8 mouse cellular contexts compared by ENCODE assay signal in genomic region chr11:116463833-116464232, GRCm38 (mm10). TPM values are rescaled to one million over a fixed set of nuclear protein-coding genes. Genes with fewer than 3 reads are reported as not detected.
A peak's percentile ranks its signal among the peaks of the same experiment; 100 is the strongest.
DNase-seq lines count a peak whose midpoint lies in the region; ATAC-seq and TF ChIP-seq lines count a peak whose summit lies in the region.

No protein-coding gene starts in this region.

- no peak overlapping the region for H3K4me3 ChIP-seq in forebrain, embryonic 10.5 days
- H3K4me3 ChIP-seq in forebrain, embryonic 15.5 days, result no peak overlapping the region
- H3K4me3 ChIP-seq in kidney, adult 2 months (ENCODE audit: insufficient read depth, low read depth, low read length), result no peak overlapping the region
- H3K4me3 ChIP-seq in limb, embryonic 11.5 days (ENCODE audit: low read depth, low read length), result no peak overlapping the region

- no peak overlapping the region for H3K9ac ChIP-seq in forebrain, embryonic 15.5 days (replicated peaks)
- no peak overlapping the region for H3K9ac ChIP-seq in limb, embryonic 11.5 days (ENCODE audit: low read length)

- TF ChIP-seq CTCF in kidney, adult 2 months (conservative IDR thresholded peaks at IDR 0.05; ENCODE audit: insufficient read depth, insufficient read length, low read depth, low read length), result peak; percentile 88

- H3K4me1 ChIP-seq in forebrain, embryonic 10.5 days, result peaks cover 11% of the 10 kb centered on the region
- H3K4me1 ChIP-seq in forebrain, embryonic 15.5 days, result 0 out of 2 replicates have a peak, but pooled peaks cover 2% of the 10 kb centered on the region
- peaks cover 3% of the 10 kb centered on the region; the same call in 1 of the 2 replicates for H3K4me1 ChIP-seq in kidney, adult 2 months (ENCODE audit: control insufficient read depth, insufficient read depth, low read length)
- H3K4me1 ChIP-seq in limb, embryonic 11.5 days (ENCODE audit: control insufficient read depth, insufficient read depth, low read length), result 0 out of 2 replicates have a peak, but pooled peaks cover 4% of the 10 kb centered on the region

- no peak overlapping the region for H3K4me2 ChIP-seq in forebrain, embryonic 15.5 days (replicated peaks)
- H3K4me2 ChIP-seq in limb, embryonic 11.5 days (ENCODE audit: low read depth, severe bottlenecking), result no peak overlapping the region

- DNase-seq in forebrain, embryonic 10.5 days (ENCODE audit: extremely low spot score, low spot score), result peak; percentile 85
- DNase-seq in gastrocnemius, postnatal 25 days, result peak; percentile 80
- DNase-seq in kidney, adult 2 months, result peak; percentile 86
- peak; percentile 94 for DNase-seq in limb, embryonic 11.5 days (ENCODE audit: low spot score)
- peak; percentile 88 for DNase-seq in splenic B cell, adult 2 months (ENCODE audit: low read depth, low spot score)

- no peaks in the 10 kb centered on the region for H3K9me3 ChIP-seq in forebrain, embryonic 10.5 days
- H3K9me3 ChIP-seq in forebrain, embryonic 15.5 days, result no peaks in the 10 kb centered on the region
- no peaks in the 10 kb centered on the region for H3K9me3 ChIP-seq in limb, embryonic 11.5 days (ENCODE audit: control insufficient read depth, low read length)

- 12% methylated on average over 2 of the region's 2 CpGs for WGBS in forebrain, embryonic 10.5 days
- WGBS in forebrain, embryonic 15.5 days, result 14% methylated on average over 2 of the region's 2 CpGs
- whole genome bisulfite sequencing in kidney, adult 2 months, result 2% methylated on average over 2 of the region's 2 CpGs
- WGBS in limb, embryonic 11.5 days, result 7% methylated on average over 2 of the region's 2 CpGs

- TF ChIP-seq POLR2A in kidney, adult 2 months (IDR thresholded peaks at IDR 0.05; ENCODE audit: low read depth, low read length), result no peak

- H3K36me3 ChIP-seq in forebrain, embryonic 10.5 days (replicated peaks), result no peaks in the 10 kb centered on the region
- no peaks in the 10 kb centered on the region for H3K36me3 ChIP-seq in forebrain, embryonic 15.5 days
- no peaks in the 10 kb centered on the region for H3K36me3 ChIP-seq in kidney, adult 2 months (ENCODE audit: control insufficient read depth, insufficient read depth, low read length)
- no peaks in the 10 kb centered on the region for H3K36me3 ChIP-seq in limb, embryonic 11.5 days (ENCODE audit: control insufficient read depth, insufficient read depth, low read length)
- H3K36me3 ChIP-seq in splenic B cell, adult 2 months (ENCODE audit: control insufficient read depth, insufficient read depth, low read length, poor library complexity, severe bottlenecking), result no peaks in the 10 kb centered on the region

- ATAC-seq in forebrain, embryonic 15.5 days (replicated peaks), result no peak; the same call in 1 of the 2 replicates
- ATAC-seq in common myeloid progenitor, adult 5-6 weeks (replicated peaks; ENCODE audit: low read depth, poor library complexity, severe bottlenecking), result peak; percentile 96
- ATAC-seq in limb, embryonic 11.5 days (ENCODE audit: insufficient number of reproducible peaks, low FRiP score, low TSS enrichment, low read depth), result no peak
- peak; percentile 94 for ATAC-seq in monocyte, adult 5-6 weeks (replicated peaks; ENCODE audit: insufficient number of reproducible peaks, low FRiP score, low TSS enrichment, poor library complexity, severe bottlenecking)

- H3K27ac ChIP-seq in forebrain, embryonic 10.5 days, result peak overlapping the region; percentile 60
- no peak overlapping the region for H3K27ac ChIP-seq in forebrain, embryonic 15.5 days (replicated peaks)
- no peak overlapping the region for H3K27ac ChIP-seq in kidney, adult 2 months (ENCODE audit: insufficient read depth, low read depth, low read length)
- no peak overlapping the region for H3K27ac ChIP-seq in limb, embryonic 11.5 days (replicated peaks; ENCODE audit: low read depth, low read length)

- H3K27me3 ChIP-seq in forebrain, embryonic 10.5 days (ENCODE audit: poor library complexity, severe bottlenecking), result no peaks in the 10 kb centered on the region
- no peaks in the 10 kb centered on the region for H3K27me3 ChIP-seq in forebrain, embryonic 15.5 days
- H3K27me3 ChIP-seq in kidney, adult 2 months (replicated peaks; ENCODE audit: control insufficient read depth, insufficient read depth, low read length), result no peaks in the 10 kb centered on the region
- H3K27me3 ChIP-seq in limb, embryonic 11.5 days (ENCODE audit: control insufficient read depth, insufficient read depth, low read length), result no peaks in the 10 kb centered on the region
- H3K27me3 ChIP-seq in splenic B cell, adult 2 months (ENCODE audit: control insufficient read depth, insufficient read depth, low read length, poor library complexity, severe bottlenecking), result no peaks in the 10 kb centered on the region

RNA-seq across cellular contexts. Expression of gene Qrich2, which starts 2.2 kb away (rescaled TPM):
- polyA plus RNA-seq in forebrain, embryonic 10.5 days (2016; fragmentation: Nextera tagmentation; extraction: Ambion mirVana), result 0.16 and 0.24 TPM in 2 replicates
- not detected in 2 replicates for polyA plus RNA-seq in forebrain, embryonic 15.5 days (2015; fragmentation: Nextera tagmentation; extraction: Ambion mirVana)
- total RNA-seq in common myeloid progenitor, adult 5-6 weeks (2017), result not detected in 2 replicates
- total RNA-seq in gastrocnemius, postnatal 25 days (2021), result not detected
- polyA plus RNA-seq in kidney, adult 2 months (2012; rRNA removed), result 0.08 and 0.24 TPM in 2 replicates
- 0.20 and 0.37 TPM in 2 replicates for polyA plus RNA-seq in limb, embryonic 11.5 days (2014; fragmentation: Nextera tagmentation; extraction: Ambion mirVana)
- 0.85 to 0.95 TPM in 2 of 3 replicates, not detected in the other for total RNA-seq in monocyte, adult 5-6 weeks (2017)

RNA-seq across cellular contexts. Expression of gene Ubald2, which starts 29.9 kb away (rescaled TPM):
- polyA plus RNA-seq in forebrain, embryonic 10.5 days (2016; fragmentation: Nextera tagmentation; extraction: Ambion mirVana), result 31.6 and 33.1 TPM in 2 replicates
- polyA plus RNA-seq in forebrain, embryonic 15.5 days (2015; fragmentation: Nextera tagmentation; extraction: Ambion mirVana), result 58.8 and 59.5 TPM in 2 replicates
- total RNA-seq in common myeloid progenitor, adult 5-6 weeks (2017), result 60.7 and 82.5 TPM in 2 replicates
- 10 to 100 TPM; 35.9 to 40.4 TPM for total RNA-seq in gastrocnemius, postnatal 25 days (2021)
- polyA plus RNA-seq in kidney, adult 2 months (2012; rRNA removed), result 195 and 211 TPM in 2 replicates
- polyA plus RNA-seq in limb, embryonic 11.5 days (2014; fragmentation: Nextera tagmentation; extraction: Ambion mirVana), result 82.3 and 85.4 TPM in 2 replicates
- total RNA-seq in monocyte, adult 5-6 weeks (2017), result 55.7 to 125 TPM (median 100.0 TPM) in 3 replicates

RNA-seq across cellular contexts. Expression of gene Prpsap1, which starts 30.2 kb away (rescaled TPM):
- 200 and 209 TPM in 2 replicates for polyA plus RNA-seq in forebrain, embryonic 10.5 days (2016; fragmentation: Nextera tagmentation; extraction: Ambion mirVana)
- 193 and 201 TPM in 2 replicates for polyA plus RNA-seq in forebrain, embryonic 15.5 days (2015; fragmentation: Nextera tagmentation; extraction: Ambion mirVana)
- total RNA-seq in common myeloid progenitor, adult 5-6 weeks (2017), result 28.1 and 35.2 TPM in 2 replicates
- total RNA-seq in gastrocnemius, postnatal 25 days (2021), result 10 to 100 TPM; 17.0 to 18.9 TPM
- polyA plus RNA-seq in kidney, adult 2 months (2012; rRNA removed), result 87.5 and 91.1 TPM in 2 replicates
- polyA plus RNA-seq in limb, embryonic 11.5 days (2014; fragmentation: Nextera tagmentation; extraction: Ambion mirVana), result 183 and 193 TPM in 2 replicates
- 18.0 to 45.7 TPM (median 45.0 TPM) in 3 replicates for total RNA-seq in monocyte, adult 5-6 weeks (2017)

RNA-seq across cellular contexts. Expression of gene Rnf157, which starts 51.0 kb away (rescaled TPM):
- polyA plus RNA-seq in forebrain, embryonic 10.5 days (2016; fragmentation: Nextera tagmentation; extraction: Ambion mirVana), result 5.5 and 5.7 TPM in 2 replicates
- polyA plus RNA-seq in forebrain, embryonic 15.5 days (2015; fragmentation: Nextera tagmentation; extraction: Ambion mirVana), result 53.4 and 55.6 TPM in 2 replicates
- 7.0 and 9.2 TPM in 2 replicates for total RNA-seq in common myeloid progenitor, adult 5-6 weeks (2017)
- total RNA-seq in gastrocnemius, postnatal 25 days (2021), result 10 to 100 TPM; 21.8 to 31.4 TPM
- 2.5 and 2.9 TPM in 2 replicates for polyA plus RNA-seq in kidney, adult 2 months (2012; rRNA removed)
- polyA plus RNA-seq in limb, embryonic 11.5 days (2014; fragmentation: Nextera tagmentation; extraction: Ambion mirVana), result 20.8 and 23.2 TPM in 2 replicates
- total RNA-seq in monocyte, adult 5-6 weeks (2017), result 8.3 to 42.3 TPM (median 19.1 TPM) in 3 replicates

Comparison
In these comparisons a context has a peak if more than half of its experiments do, and no peak if none do; other contexts are left out.
1. ATAC-seq: peak in common myeloid progenitor, adult 5-6 weeks (single experiment) and monocyte, adult 5-6 weeks (single experiment); none in forebrain, embryonic 15.5 days (single experiment) and limb, embryonic 11.5 days (single experiment).
2. Peak in every context shown above with its lines, with median percentiles within 50 percentile points of each other: DNase-seq.